Mouse (Mus musculus): ENCODE measurements around the gene Gcc1.

Gene Gcc1

GRCm38 (mm10) chr6:28428290-28428689, at the start of gene Gcc1:
TSS of gene Gcc1 (minus strand) at chr6:28428390.
- DNase-seq (ENCODE audit: low spot score in 2 of 2): no peak

GRCm38 (mm10) chr6:28474839-28475238, 46.6 kb upstream of the Gcc1 start, which contains the start of gene Snd1:
TSS of gene Snd1 (plus strand) at chr6:28475139.
- DNase-seq (ENCODE audit: low spot score in 2 of 2): no peak

- DNase-seq (ENCODE audit: low spot score in 2 of 2): no peak
Measured at GRCm38 (mm10) chr6:28474211-28474610, 46.0 kb upstream of the Gcc1 start.

GRCm38 (mm10) chr6:28471284-28472035, 43.3 kb upstream of the Gcc1 start:
- no peak for DNase-seq (ENCODE audit: low spot score in 2 of 2)

- no peak for DNase-seq (ENCODE audit: low spot score in 2 of 2)
Measured at GRCm38 (mm10) chr6:28470621-28471020, 42.4 kb upstream of the Gcc1 start.

- no peak for DNase-seq (ENCODE audit: low spot score in 2 of 2)
Measured at GRCm38 (mm10) chr6:28470017-28470602, 41.9 kb upstream of the Gcc1 start.

GRCm38 (mm10) chr6:28464630-28465029, 36.4 kb upstream of the Gcc1 start:
- DNase-seq (ENCODE audit: low spot score in 2 of 2): no peak

- DNase-seq (ENCODE audit: low spot score in 2 of 2): peak; percentile 47 to 63
Measured at GRCm38 (mm10) chr6:28460534-28460933, 32.3 kb upstream of the Gcc1 start.

- DNase-seq (ENCODE audit: low spot score in 2 of 2): no peak
Measured at GRCm38 (mm10) chr6:28459221-28459668, 31.1 kb upstream of the Gcc1 start.

GRCm38 (mm10) chr6:28450977-28451376, 22.8 kb upstream of the Gcc1 start:
- no peak for DNase-seq (ENCODE audit: low spot score in 2 of 2)

- no peak for DNase-seq (ENCODE audit: low spot score in 2 of 2)
Measured at GRCm38 (mm10) chr6:28450481-28450880, 22.3 kb upstream of the Gcc1 start.

- no peak for DNase-seq (ENCODE audit: low spot score in 2 of 2)
Measured at GRCm38 (mm10) chr6:28449253-28449652, 21.1 kb upstream of the Gcc1 start, which contains the start of gene Pax4. TSS of gene Pax4 (minus strand) at chr6:28449353.

GRCm38 (mm10) chr6:28447937-28448336, 19.7 kb upstream of the Gcc1 start:
- no peak for DNase-seq (ENCODE audit: low spot score in 2 of 2)

- DNase-seq (ENCODE audit: low spot score in 2 of 2): no peak
Measured at GRCm38 (mm10) chr6:28431538-28431855, 3.3 kb upstream of the Gcc1 start.

GRCm38 (mm10) chr6:28430795-28431537, 2.8 kb upstream of the Gcc1 start:
- no peak for DNase-seq (ENCODE audit: low spot score in 2 of 2)

- DNase-seq (ENCODE audit: low spot score in 2 of 2): no peak
Measured at GRCm38 (mm10) chr6:28429870-28430269, 1.7 kb upstream of the Gcc1 start.

GRCm38 (mm10) chr6:28427096-28427839, 922 bp downstream of the Gcc1 start, which contains the start of gene Fscn3:
TSS of gene Fscn3 (plus strand) at chr6:28427789.
- DNase-seq (ENCODE audit: low spot score in 2 of 2): no peak

- no peak for DNase-seq (ENCODE audit: low spot score in 2 of 2)
Measured at GRCm38 (mm10) chr6:28425019-28425418, 3.2 kb downstream of the Gcc1 start.

- no peak for DNase-seq (ENCODE audit: low spot score in 2 of 2)
Measured at GRCm38 (mm10) chr6:28423767-28424695, 4.2 kb downstream of the Gcc1 start.

- DNase-seq (ENCODE audit: low spot score in 2 of 2): peak; percentile 88 to 95
Measured at GRCm38 (mm10) chr6:28423313-28423712, 4.9 kb downstream of the Gcc1 start, which contains the start of gene Arf5. TSS of gene Arf5 (plus strand) at chr6:28423560.

Measured in cerebellum, postnatal 4 days (tissue).